Mouse (Mus musculus) MEL (cell line): ENCODE data around the gene Ccr1l1. TPM values are rescaled to one million over a fixed set of nuclear protein-coding genes. Genes with fewer than 3 reads are reported as not detected.

ENCODE experiments used
- DNase-seq: peaks from one replicate; pipeline ENCODE4 v3.0.0; 2011; ENCODE audit warnings: low read depth, low spot score
- H3K27ac ChIP-seq: 2 replicates; pipeline ENCODE4 v1.5.1; 2012; ENCODE audit warnings: low read depth, mild to moderate bottlenecking, control low read depth, low read length, moderate library complexity; ENCODE audit not compliant: control insufficient read depth
- H3K27me3 ChIP-seq, 2 experiments: fragments of 150-350 bp in 1 of 2; sonication (generic) in 1 of 2; 2 replicates each; pipeline ENCODE4 v1.6.1; 2012; ENCODE audit warnings: low read length in 2 of 2, mild to moderate bottlenecking in 2 of 2, improper control_type of control experiment in 1 of 2, moderate library complexity in 1 of 2; ENCODE audit not compliant: insufficient read depth in 2 of 2, control insufficient read depth in 1 of 2
- H3K36me3 ChIP-seq, 2 experiments: 2 replicates each; pipeline ENCODE4 v1.6.1; 2012 to 2014; ENCODE audit warnings: low read length in 2 of 2, improper control_type of control experiment in 1 of 2, inconsistent platforms in 1 of 2, mild to moderate bottlenecking in 1 of 2; ENCODE audit not compliant: insufficient read depth in 2 of 2, control insufficient read depth in 1 of 2
- H3K4me1 ChIP-seq, 2 experiments: fragments of 150-350 bp in 1 of 2; sonication (generic) in 1 of 2; 2 replicates each; pipeline ENCODE4 v1.6.1; 2012; ENCODE audit warnings: low read length in 2 of 2, improper control_type of control experiment in 1 of 2, mild to moderate bottlenecking in 1 of 2; ENCODE audit not compliant: insufficient read depth in 2 of 2, control insufficient read depth in 1 of 2
- H3K4me3 ChIP-seq, 2 experiments: fragments of 150-350 bp in 1 of 2; sonication (generic) in 1 of 2; 2 replicates each; pipeline ENCODE4 v1.5.1; 2012; ENCODE audit warnings: low read depth in 2 of 2, low read length in 2 of 2, mild to moderate bottlenecking in 2 of 2, moderate library complexity in 2 of 2, control low read depth in 1 of 2, improper control_type of control experiment in 1 of 2; ENCODE audit not compliant: control insufficient read depth in 1 of 2, insufficient read depth in 1 of 2
- H3K79me2 ChIP-seq: 2 replicates; pipeline ENCODE4 v1.6.1; 2012; ENCODE audit warnings: mild to moderate bottlenecking, low read length, moderate library complexity; ENCODE audit not compliant: control insufficient read depth, poor library complexity, insufficient read depth
- H3K9ac ChIP-seq: 2 replicates; pipeline ENCODE4 v1.6.1; 2012; ENCODE audit warnings: low read depth, mild to moderate bottlenecking, control low read depth, low read length, moderate library complexity; ENCODE audit not compliant: control insufficient read depth, poor library complexity, severe bottlenecking
- H3K9me3 ChIP-seq: fragments of 150-350 bp; sonication (generic); replicated peaks from 2 replicates; pipeline ENCODE4 v1.6.1; 2012; ENCODE audit warnings: mild to moderate bottlenecking, low read length, improper control_type of control experiment, moderate library complexity; ENCODE audit not compliant: insufficient read depth
- BHLHE40 ChIP-seq: IDR thresholded peaks from 2 replicates; pipeline ENCODE4 v1.6.1; 2012; ENCODE audit warnings: low read depth, mild to moderate bottlenecking, inconsistent platforms, low read length, improper control_type of control experiment, borderline replicate concordance
- CHD2 ChIP-seq: IDR thresholded peaks from 2 replicates; pipeline ENCODE4 v1.6.1; 2011; ENCODE audit warnings: low read length, improper control_type of control experiment
- EP300 ChIP-seq, 2 experiments: IDR thresholded peaks; 2 replicates each; pipeline ENCODE4 v1.6.1; 2011; ENCODE audit warnings: improper control_type of control experiment in 2 of 2, low read length in 2 of 2, low read depth in 1 of 2, mild to moderate bottlenecking in 1 of 2
- GATA1 ChIP-seq: IDR thresholded peaks from 2 replicates; pipeline ENCODE4 v1.6.1; 2011; ENCODE audit warnings: low read depth, low read length, improper control_type of control experiment
- HCFC1 ChIP-seq: IDR thresholded peaks from 2 replicates; pipeline ENCODE4 v1.6.1; 2012; ENCODE audit warnings: low read depth, mild to moderate bottlenecking, inconsistent platforms, low read length, improper control_type of control experiment, moderate library complexity
- KAT2A ChIP-seq: conservative IDR thresholded peaks from 2 replicates; pipeline ENCODE4 v1.6.1; 2012; ENCODE audit warnings: low read depth, low read length, improper control_type of control experiment, inconsistent platforms
- MAFK ChIP-seq: IDR thresholded peaks from 2 replicates; pipeline ENCODE4 v1.6.1; 2011; ENCODE audit warnings: low read depth, mild to moderate bottlenecking, low read length, improper control_type of control experiment, borderline replicate concordance
- MAZ ChIP-seq: IDR thresholded peaks from 2 replicates; pipeline ENCODE4 v1.6.1; 2012; ENCODE audit warnings: low read depth, mild to moderate bottlenecking, inconsistent platforms, low read length, improper control_type of control experiment
- MXI1 ChIP-seq: IDR thresholded peaks from 2 replicates; pipeline ENCODE4 v1.6.1; 2011; ENCODE audit warnings: mild to moderate bottlenecking, low read depth, low read length, improper control_type of control experiment
- MYB ChIP-seq: IDR thresholded peaks from 2 replicates; pipeline ENCODE4 v1.6.1; 2011; ENCODE audit warnings: mild to moderate bottlenecking, low read depth, low read length, improper control_type of control experiment
- MYC ChIP-seq: IDR thresholded peaks from 2 replicates; pipeline ENCODE4 v1.6.1; 2011; ENCODE audit warnings: low read depth, mild to moderate bottlenecking, low read length, improper control_type of control experiment, moderate library complexity
- NRF1 ChIP-seq: IDR thresholded peaks from 2 replicates; pipeline ENCODE4 v1.6.1; 2014; ENCODE audit warnings: low read depth, mild to moderate bottlenecking, inconsistent platforms, low read length, improper control_type of control experiment, moderate library complexity; ENCODE audit not compliant: poor library complexity, insufficient read depth, severe bottlenecking
- RAD21 ChIP-seq: IDR thresholded peaks from 2 replicates; pipeline ENCODE4 v1.6.1; 2011; ENCODE audit warnings: mild to moderate bottlenecking, low read depth, low read length, improper control_type of control experiment
- RCOR1 ChIP-seq: IDR thresholded peaks from 2 replicates; pipeline ENCODE4 v1.6.1; 2012; ENCODE audit warnings: low read depth, mild to moderate bottlenecking, inconsistent platforms, low read length, improper control_type of control experiment
- TAL1 ChIP-seq: IDR thresholded peaks from 2 replicates; pipeline ENCODE4 v1.6.1; 2012; ENCODE audit warnings: mild to moderate bottlenecking, inconsistent platforms, low read length, moderate library complexity, mixed read lengths
- ZMIZ1 ChIP-seq: IDR thresholded peaks from 2 replicates; pipeline ENCODE4 v1.6.1; 2012; ENCODE audit warnings: low read depth, mild to moderate bottlenecking, inconsistent platforms, low read length, improper control_type of control experiment, moderate library complexity
- ZNF384 ChIP-seq: IDR thresholded peaks from 2 replicates; pipeline ENCODE4 v1.6.1; 2012; ENCODE audit warnings: low read depth, mild to moderate bottlenecking, inconsistent platforms, low read length, improper control_type of control experiment
- polyA plus RNA-seq, 2 experiments: library from polyadenylated mRNA; stranded (reverse) in 1 of 2; unstranded in 1 of 2; fragments of >175 nt in 1 of 2; fragments of >200 nt in 1 of 2; gene quantifications; 2 replicates each; pipeline versions ENCODE4 v1.2.1 to v1.2.4; 2012; ENCODE audit warnings: low replicate concordance in 2 of 2, low read depth in 1 of 2; ENCODE audit not compliant: insufficient read length in 2 of 2, insufficient read depth in 1 of 2, missing spikeins in 1 of 2
- total RNA-seq: library from RNA; depleted of rRNA; stranded (reverse); fragments of 300-350 nt; gene quantifications from 2 replicates; pipeline ENCODE4 v1.2.3, GENCODE M21; 2012

The Ccr1l1 gene
- total and polyA plus RNA-seq, 3 experiments = not detected

DNA sequence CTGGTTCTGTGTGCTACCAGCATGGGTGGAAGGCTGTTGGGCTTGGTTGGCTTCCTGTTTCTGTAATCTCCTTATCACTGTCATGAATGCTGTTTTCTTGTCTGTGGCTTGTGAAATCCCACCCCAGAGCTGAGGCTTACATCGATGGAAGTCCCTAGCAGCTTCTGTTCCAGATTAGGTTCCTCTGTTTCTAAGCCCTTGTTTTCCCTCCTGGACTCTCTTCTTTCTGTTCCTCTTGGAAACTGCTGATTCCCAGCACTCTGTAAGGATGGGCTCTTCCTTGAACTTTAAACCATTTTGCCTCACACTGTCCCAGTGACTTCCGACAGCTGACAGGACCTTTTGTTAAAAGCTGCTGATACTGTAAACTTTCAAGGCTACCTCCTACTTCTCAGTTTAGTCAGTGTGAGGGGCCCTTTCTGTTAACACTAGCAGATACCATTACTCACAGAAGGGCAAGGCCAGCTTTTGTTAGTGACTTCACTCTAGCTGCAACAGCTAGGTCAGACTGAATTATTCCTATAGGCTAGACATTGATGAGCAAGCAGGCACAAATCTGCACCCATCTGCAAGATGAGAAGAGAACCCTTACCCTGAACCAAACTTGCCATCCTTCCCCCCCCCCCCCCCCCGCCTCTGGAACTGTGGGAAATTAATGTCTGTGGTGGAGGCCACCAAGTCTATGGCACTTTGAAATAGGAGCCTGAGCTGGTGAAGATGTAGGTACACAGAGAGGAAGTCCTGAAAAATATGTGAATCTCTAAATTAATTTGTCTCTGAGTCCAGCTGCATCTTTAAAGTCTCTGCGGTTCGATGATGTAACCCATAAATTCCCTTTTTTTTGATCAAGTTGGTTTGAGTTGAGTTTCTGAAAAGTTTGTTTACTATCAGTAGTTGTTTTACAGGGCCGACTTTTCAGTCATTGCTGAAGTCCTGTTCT is 46.2 kb downstream of the Ccr1l1 start:
- TF ChIP-seq NRF1 = no peak
- no peak for TF ChIP-seq MAFK
- TF ChIP-seq BHLHE40 = no peak
- TF ChIP-seq KAT2A = no peak
- no peak for TF ChIP-seq RAD21
- TF ChIP-seq HCFC1 = no peak
- TF ChIP-seq EP300 (IDR thresholded peaks at IDR 0.05; ENCODE audit: low read depth in 1 of 2, low read length in 2 of 2) = no peak
- no peak for TF ChIP-seq RCOR1
- TF ChIP-seq GATA1 = no peak
- no peak for TF ChIP-seq ZMIZ1
- H3K4me1 ChIP-seq = peaks cover 41 to 58% of the 10 kb centered on the region in 2 experiments
- H3K27ac ChIP-seq = peak overlapping the region; percentile 61
- no peaks in the 10 kb centered on the region for H3K9me3 ChIP-seq
- H3K4me3 ChIP-seq = no peak overlapping the region
- H3K36me3 ChIP-seq = peaks cover 0 to 48% of the 10 kb centered on the region in 2 experiments; a peak in 2 of 4 replicates
- H3K9ac ChIP-seq = peak overlapping the region; percentile 1; the same call in 1 of the 2 replicates
- no peaks in the 10 kb centered on the region for H3K79me2 ChIP-seq
- peak; percentile 100 for DNase-seq
- H3K27me3 ChIP-seq = no peaks in the 10 kb centered on the region

DNA sequence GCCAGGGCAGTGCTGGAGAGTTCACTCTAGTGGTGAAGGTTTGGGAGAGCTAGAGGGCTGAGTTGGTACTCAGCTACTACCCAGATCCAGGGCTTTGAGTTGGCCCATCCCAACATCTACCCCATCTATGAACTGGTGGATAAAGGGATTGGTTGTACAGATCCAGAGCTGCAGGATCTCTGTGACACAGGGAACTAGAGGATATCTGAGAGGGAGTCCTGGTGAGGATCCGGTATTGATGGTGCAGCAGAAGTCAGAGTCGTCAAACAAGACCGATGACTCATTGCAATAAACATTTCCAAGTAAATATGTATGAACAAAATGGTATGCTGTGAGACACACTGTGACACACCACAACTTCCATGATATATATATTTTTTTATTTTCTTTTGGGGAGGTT is 47.3 kb downstream of the Ccr1l1 start:
- Histone ChIP-seq H3K9me3 (no peaks in the 10 kb centered on the region), H3K36me3 (peaks cover 0 to 48% of the 10 kb centered on the region in 2 experiments; a peak in 2 of 4 replicates)
- peak; percentile 88 for DNase-seq
- no peak for TF ChIP-seq ZNF384
- TF ChIP-seq GATA1 = no peak
- TF ChIP-seq MYC = no peak
- no peak for TF ChIP-seq MXI1
- TF ChIP-seq TAL1 = no peak
- TF ChIP-seq MAZ = no peak
- no peak for TF ChIP-seq MYB
- TF ChIP-seq RAD21 = no peak
- TF ChIP-seq CHD2 = no peak
- TF ChIP-seq, all 39 proteins: peak for 0
- Histone ChIP-seq H3K79me2 (no peaks in the 10 kb centered on the region), H3K4me3 (no peak overlapping the region), H3K4me1 (peaks cover 41 to 58% of the 10 kb centered on the region in 2 experiments), H3K27ac (peak overlapping the region; percentile 2; the same call in 1 of the 2 replicates), H3K9ac (no peak overlapping the region), H3K27me3 (no peaks in the 10 kb centered on the region)
